Mouse (Mus musculus) naive thymus-derived CD4-positive, alpha-beta T cell, adult 2 months (primary cell): ENCODE data around the gene Acad10.

ENCODE experiments used
- DNase-seq: peaks from one replicate; pipeline ENCODE4 v3.0.0-alpha.2; 2011; ENCODE audit warnings: low read depth

Acad10 gene

DNA sequence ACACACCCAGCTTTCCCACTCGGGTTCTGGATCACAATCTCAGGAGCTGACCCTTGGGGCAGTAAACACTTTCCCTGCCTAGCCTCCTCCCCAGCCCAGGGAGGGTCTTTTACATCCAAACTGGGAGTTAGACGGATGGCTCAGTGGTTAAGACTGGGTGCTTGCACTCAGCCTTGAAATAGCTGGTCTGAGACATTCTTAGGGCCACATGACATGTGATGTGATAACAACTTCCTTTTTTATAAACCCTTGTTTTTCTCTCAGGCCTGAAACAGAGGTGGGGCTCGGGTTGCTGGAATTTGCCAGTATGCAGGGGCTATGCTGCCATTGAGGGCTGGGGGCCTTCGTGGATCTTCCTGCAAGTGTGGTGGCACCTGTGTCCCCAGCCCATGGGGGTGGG lies 63.0 kb downstream of the Acad10 start:
- DNase-seq = no peak

DNA sequence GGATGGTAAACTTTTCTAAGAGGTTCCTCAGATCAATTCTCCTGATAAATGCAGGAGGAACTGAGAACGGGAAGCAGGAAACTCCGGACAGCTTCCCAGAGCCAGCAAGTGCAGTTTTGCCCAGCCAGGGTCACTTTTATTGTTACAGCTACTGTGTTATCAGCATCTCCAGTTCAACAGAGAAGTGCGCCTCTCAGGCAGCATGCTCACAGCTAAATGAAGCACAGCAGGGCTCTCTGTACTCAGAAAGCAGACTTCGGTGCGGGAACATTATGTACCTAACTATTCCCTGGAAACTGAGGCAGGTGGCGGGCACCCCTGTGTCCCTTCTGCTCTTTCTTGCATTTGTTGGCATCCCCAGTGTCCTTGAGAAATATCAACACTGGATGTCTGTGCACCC lies 64.1 kb downstream of the Acad10 start:
- no peak for DNase-seq

DNA sequence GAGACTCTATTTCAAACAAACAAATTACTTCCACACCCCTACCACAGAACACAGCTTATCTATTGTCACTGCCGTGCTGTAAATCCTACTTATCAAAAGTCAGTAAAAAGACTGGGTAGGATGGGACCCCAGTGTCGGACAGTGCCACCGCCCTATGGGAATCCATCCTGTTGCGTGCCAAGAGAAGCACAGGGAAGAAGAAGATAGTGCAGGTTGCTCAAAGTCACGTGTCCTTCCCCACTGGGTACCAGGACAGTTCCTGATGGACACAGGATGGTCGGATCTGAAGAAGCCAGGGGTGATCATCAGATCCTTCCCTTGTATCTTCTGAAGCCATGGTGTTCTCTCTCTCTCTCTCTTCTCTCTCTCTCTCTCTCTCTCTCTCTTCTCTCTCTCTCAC lies 64.6 kb downstream of the Acad10 start:
- no peak for DNase-seq

DNA sequence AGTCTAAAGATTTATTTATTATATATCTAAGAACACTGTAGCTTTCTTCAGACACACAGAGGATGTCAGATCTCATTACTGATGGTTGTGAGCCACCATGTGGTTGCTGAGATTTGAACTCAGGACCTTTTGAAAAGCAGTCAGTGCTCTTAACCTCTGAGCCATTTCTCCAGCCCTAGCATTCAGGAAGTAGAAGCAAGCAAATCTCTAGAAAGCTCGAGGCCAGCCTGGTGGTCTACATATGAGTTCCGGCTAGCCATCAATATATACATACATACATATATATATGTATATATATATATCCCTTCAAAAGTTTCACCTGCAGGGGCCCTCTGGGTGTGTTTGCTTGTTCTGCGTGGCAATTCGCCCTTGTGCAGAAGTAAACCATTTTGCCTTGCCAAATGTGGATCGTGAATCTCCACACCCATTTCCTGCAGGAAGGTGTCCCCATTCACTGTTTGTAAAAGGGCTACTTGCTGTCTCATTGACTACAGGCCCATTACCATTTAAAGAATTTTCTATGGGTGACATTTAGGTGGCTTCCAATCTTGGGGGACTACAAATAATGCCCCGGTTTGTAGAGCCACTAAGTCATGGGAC lies 65.5 kb downstream of the Acad10 start:
- no peak for DNase-seq

GRCm38 (mm10) chr5:121593451-121594401 lies 66.6 kb downstream of the Acad10 start, which contains the start of gene Aldh2:
Gene Aldh2 (minus strand): TSS chr5:121593824.
- DNase-seq = peak; percentile 79

DNA sequence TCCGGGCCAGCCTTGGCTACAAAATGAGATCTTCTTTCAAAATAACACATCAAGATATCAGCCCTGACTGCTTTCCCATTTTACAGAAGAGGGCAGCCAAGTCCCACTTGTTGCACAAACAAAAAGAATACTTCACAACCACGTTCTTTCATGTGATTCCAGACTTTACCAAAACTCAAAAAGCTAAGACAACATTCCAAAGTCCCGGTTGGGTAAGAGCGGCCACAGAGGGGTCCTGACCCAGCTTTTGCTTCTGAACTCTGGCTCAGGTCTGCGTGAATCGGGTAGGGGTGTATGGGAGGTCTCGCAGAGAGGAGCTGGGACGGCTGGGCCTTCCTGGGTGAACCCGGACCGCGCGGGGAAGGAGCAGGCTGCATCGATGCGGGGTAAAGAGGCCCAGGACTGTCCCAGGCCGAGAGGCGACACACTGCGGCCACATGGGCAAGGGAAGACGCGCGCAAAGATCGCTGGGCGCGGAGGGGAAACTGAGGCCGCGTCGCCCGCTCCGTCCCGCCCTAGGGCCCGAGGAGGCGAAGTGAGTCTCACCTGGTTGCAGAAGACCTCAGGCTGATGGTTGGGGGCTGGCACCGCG lies 67.4 kb downstream of the Acad10 start:
- DNase-seq = peak; percentile 21

- no peak for DNase-seq
Observed at GRCm38 (mm10) chr5:121592064-121592815, 68.1 kb downstream of the Acad10 start.

GRCm38 (mm10) chr5:121591417-121592063 lies 68.8 kb downstream of the Acad10 start:
- peak; percentile 19 for DNase-seq

DNA sequence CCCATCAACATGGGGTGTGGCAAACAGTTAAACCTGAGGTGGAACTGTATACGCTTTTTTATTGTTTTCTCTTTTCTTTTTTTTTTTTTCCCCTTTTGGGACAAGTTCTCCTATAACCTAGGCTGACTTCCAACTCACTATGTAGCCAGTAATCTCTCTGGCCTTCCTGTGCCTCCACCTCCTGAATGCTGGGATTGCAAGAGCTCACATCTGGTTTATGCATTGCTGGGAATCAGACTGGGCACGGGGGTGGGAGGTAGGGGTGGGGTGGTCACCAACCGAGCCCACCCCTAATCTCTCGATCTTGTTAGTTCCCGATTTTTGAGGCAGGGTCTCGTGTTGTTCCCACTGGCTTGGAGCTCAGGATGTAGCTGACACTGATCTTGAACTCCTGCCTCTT lies 70.4 kb downstream of the Acad10 start:
- DNase-seq = no peak

GRCm38 (mm10) chr5:121586400-121587039 lies 73.8 kb downstream of the Acad10 start:
- DNase-seq = peak; percentile 59

GRCm38 (mm10) chr5:121585699-121586098 lies 74.6 kb downstream of the Acad10 start:
- no peak for DNase-seq

DNA sequence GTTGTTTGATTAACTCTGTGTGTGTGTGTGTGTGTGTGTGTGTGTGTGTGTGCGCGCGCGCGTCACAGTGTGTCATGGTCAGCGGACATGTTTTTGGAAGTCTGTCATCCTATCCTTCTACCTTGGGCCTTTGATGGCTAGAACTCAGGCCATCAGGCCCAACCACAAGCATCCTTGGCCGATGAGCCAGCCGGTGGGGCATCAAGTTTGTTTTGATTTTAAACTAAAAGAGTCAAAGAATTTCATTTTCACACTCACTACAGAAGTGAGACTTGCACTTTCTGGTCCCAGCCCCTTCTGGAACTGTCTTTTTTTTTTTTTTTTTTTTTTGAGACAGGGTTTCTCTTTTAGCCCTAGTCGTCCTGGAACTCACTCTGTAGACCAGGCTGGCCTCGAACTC lies 75.3 kb downstream of the Acad10 start:
- no peak for DNase-seq

GRCm38 (mm10) chr5:121583765-121584501 lies 76.4 kb downstream of the Acad10 start:
- DNase-seq = peak; percentile 27

DNA sequence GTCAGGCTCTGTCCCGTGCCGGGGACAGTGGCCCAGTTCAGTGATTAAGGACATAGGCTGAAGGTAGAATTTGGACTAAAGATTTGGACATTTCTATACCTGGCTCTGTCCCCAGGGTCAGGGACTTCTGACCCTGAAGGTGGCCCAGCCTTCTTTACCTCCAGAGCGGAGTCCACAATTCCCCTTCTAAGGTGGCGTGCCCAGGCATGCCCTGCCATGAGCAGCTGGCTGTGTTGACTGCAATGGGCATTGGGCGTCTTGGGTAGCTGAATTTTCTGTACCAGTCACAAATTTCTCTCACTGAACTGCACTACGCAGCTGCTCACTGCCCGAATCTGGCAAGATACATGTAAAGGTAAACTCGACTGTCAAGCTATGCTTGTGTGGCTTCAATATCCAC lies 78.4 kb downstream of the Acad10 start:
- DNase-seq = no peak

DNA sequence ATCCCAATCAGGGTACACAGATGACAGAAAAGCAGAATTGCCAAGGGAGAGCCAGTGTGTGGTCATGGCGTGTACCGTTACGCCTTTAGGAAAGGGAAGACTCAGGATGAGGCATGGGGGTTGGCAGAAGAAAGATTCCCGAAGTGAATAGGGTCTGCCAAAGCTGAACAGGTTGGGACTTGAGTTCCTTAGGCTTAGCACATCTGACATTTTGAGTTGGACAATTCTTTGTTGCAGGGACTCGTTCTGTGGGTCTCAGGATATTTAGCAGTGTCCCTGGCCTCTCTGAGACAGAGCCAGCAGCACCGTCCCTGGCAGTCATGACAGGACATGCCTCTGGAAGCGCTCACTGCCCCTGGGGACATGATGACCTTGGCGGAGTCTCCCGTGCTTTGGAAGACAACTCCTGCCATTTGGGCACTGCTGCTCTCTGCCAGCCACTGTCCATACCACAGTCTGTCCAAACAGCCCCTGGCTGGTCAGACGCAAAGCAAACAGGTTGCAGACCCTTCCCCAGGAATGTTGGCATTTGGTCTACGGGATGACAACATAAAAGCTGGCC lies 83.3 kb downstream of the Acad10 start:
- no peak for DNase-seq

DNA sequence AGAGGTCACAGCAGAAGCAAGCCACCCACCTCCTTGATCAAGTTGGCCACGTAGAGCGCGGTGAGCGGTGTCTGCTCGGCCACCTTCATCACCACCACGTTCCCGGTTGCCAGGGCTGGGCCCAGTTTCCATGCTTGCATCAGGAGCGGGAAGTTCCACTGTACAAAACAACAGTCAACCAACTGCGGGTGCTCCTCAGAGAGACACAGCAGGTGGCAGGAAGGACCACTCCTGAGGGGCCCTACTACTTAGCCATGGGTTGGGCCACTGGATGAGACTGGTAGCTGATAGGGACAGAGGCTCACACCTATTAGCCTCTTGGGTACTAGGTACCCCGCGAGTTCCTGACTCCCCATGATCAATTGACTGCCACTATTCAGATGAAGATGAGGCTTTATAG lies 84.4 kb downstream of the Acad10 start:
- no peak for DNase-seq

DNA sequence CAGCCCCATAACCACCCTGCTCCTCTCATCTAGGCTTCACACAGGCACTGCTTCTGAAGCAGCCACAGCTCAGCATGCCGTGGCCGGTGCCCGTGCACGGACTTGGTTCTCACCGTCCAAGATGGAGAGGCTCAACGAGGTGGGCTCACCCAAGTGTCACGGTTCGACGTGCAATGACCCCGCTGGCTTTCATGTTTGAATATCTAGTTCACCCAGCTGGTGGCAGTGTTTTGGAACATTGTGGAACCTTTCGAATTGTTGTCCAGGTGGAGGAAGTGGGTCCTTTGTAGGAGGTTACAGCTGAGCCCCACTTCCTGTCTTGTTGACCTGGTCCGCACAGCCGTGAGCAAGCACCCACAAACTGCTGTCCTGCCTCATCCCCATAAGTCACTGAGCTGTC lies 86.2 kb downstream of the Acad10 start:
- DNase-seq = no peak
